8 mouse cellular contexts compared by ENCODE assay signal in genomic region chr10:81069836-81070235, GRCm38 (mm10). TPM values are rescaled to one million over a fixed set of nuclear protein-coding genes. Genes with fewer than 3 reads are reported as not detected.
DNase-seq lines count a peak whose midpoint lies in the region; ATAC-seq and TF ChIP-seq lines count a peak whose summit lies in the region.

Thop1 (plus strand) TSS chr10:81070035.

- H3K4me3 ChIP-seq in ES-Bruce4 (ENCODE audit: low read depth, low read length) = peak within 1 kb of the TSS; percentile 76
- peak within 1 kb of the TSS; percentile 70 for H3K4me3 ChIP-seq in forebrain, embryonic 13.5 days
- H3K4me3 ChIP-seq in liver, postnatal 0 days (ENCODE audit: low read depth, low read length) = peak within 1 kb of the TSS; percentile 57
- peak within 1 kb of the TSS; percentile 69 for H3K4me3 ChIP-seq in neural tube, embryonic 14.5 days (ENCODE audit: low read depth, low read length)

- no peak for TF ChIP-seq EP300 in ES-Bruce4 (IDR thresholded peaks at IDR 0.05; ENCODE audit: insufficient read depth, low read depth, low read length)
- no peak for TF ChIP-seq EP300 in liver, postnatal 0 days (IDR thresholded peaks at IDR 0.05; ENCODE audit: low read depth)

- DNase-seq in heart, postnatal 10 days = peak; percentile 98
- DNase-seq in large intestine, adult 2 months (ENCODE audit: low read depth, low spot score) = peak; percentile 93
- peak; percentile 98 for DNase-seq in liver, postnatal 0 days
- DNase-seq in testis, postnatal 10 days (ENCODE audit: low spot score) = peak; percentile 97

- 0 out of 2 replicates have a peak, but pooled peaks cover 2% of the 10 kb centered on the region for H3K36me3 ChIP-seq in ES-Bruce4 (ENCODE audit: control insufficient read depth, insufficient read depth, low read length, poor library complexity, severe bottlenecking)
- peaks cover 23% of the 10 kb centered on the region for H3K36me3 ChIP-seq in forebrain, embryonic 13.5 days (ENCODE audit: poor library complexity, severe bottlenecking)
- 0 out of 2 replicates have a peak, but pooled peaks cover 4% of the 10 kb centered on the region for H3K36me3 ChIP-seq in liver, postnatal 0 days (replicated peaks; ENCODE audit: insufficient read depth, low read length)
- peaks cover 11% of the 10 kb centered on the region; the same call in 1 of the 2 replicates for H3K36me3 ChIP-seq in neural tube, embryonic 14.5 days (ENCODE audit: control insufficient read depth, insufficient read depth, low read length)

- peak within 1 kb of the TSS; percentile 78 for H3K4me2 ChIP-seq in forebrain, embryonic 13.5 days
- H3K4me2 ChIP-seq in liver, postnatal 0 days (ENCODE audit: low read depth, low read length) = peak within 1 kb of the TSS; percentile 98
- H3K4me2 ChIP-seq in neural tube, embryonic 14.5 days (ENCODE audit: low read depth, low read length) = peak within 1 kb of the TSS; percentile 79

- intact Hi-C loops in heart, postnatal 10 days (cut with DNase I) = no loop called here

- ATAC-seq in cerebellum, adult (ENCODE audit: insufficient number of reproducible peaks, low FRiP score, low TSS enrichment) = peak; percentile 93
- ATAC-seq in forebrain, embryonic 13.5 days = peak; percentile 97
- ATAC-seq in liver, postnatal 0 days = peak; percentile 94
- ATAC-seq in neural tube, embryonic 14.5 days (ENCODE audit: low read depth) = peak; percentile 96

- no peaks in the 10 kb centered on the region for H3K4me1 ChIP-seq in ES-Bruce4 (ENCODE audit: control insufficient read depth, insufficient read depth, low read length)
- H3K4me1 ChIP-seq in forebrain, embryonic 13.5 days = peaks cover 29% of the 10 kb centered on the region
- peaks cover 9% of the 10 kb centered on the region for H3K4me1 ChIP-seq in liver, postnatal 0 days (ENCODE audit: insufficient read depth)
- peaks cover 13% of the 10 kb centered on the region for H3K4me1 ChIP-seq in neural tube, embryonic 14.5 days (ENCODE audit: control insufficient read depth, insufficient read depth, low read length)

- no peaks in the 10 kb centered on the region for H3K27me3 ChIP-seq in ES-Bruce4 (ENCODE audit: control insufficient read depth, insufficient read depth, low read length, poor library complexity, severe bottlenecking)
- H3K27me3 ChIP-seq in forebrain, embryonic 13.5 days = no peaks in the 10 kb centered on the region
- H3K27me3 ChIP-seq in liver, postnatal 0 days (ENCODE audit: insufficient read depth, low read length) = no peaks in the 10 kb centered on the region
- H3K27me3 ChIP-seq in neural tube, embryonic 14.5 days (ENCODE audit: control insufficient read depth, insufficient read depth, low read length) = no peaks in the 10 kb centered on the region

- no peak within 1 kb of the TSS for H3K27ac ChIP-seq in ES-Bruce4 (ENCODE audit: insufficient read depth, low read length)
- H3K27ac ChIP-seq in forebrain, embryonic 13.5 days = peak within 1 kb of the TSS; percentile 55
- no peak within 1 kb of the TSS for H3K27ac ChIP-seq in liver, postnatal 0 days (ENCODE audit: low read depth)
- peak within 1 kb of the TSS; percentile 76 for H3K27ac ChIP-seq in neural tube, embryonic 14.5 days (ENCODE audit: low read depth, low read length)

- peak within 1 kb of the TSS; percentile 68 for H3K9ac ChIP-seq in ES-Bruce4 (ENCODE audit: low read depth, poor library complexity, severe bottlenecking)
- H3K9ac ChIP-seq in forebrain, embryonic 13.5 days = peak within 1 kb of the TSS; percentile 91
- H3K9ac ChIP-seq in liver, postnatal 0 days (replicated peaks) = peak within 1 kb of the TSS; percentile 58
- peak within 1 kb of the TSS; percentile 71 for H3K9ac ChIP-seq in neural tube, embryonic 14.5 days (replicated peaks; ENCODE audit: low read depth, low read length)

- TF ChIP-seq POLR2A in ES-Bruce4 (IDR thresholded peaks at IDR 0.05; ENCODE audit: insufficient read depth, low read length) = peak; percentile 81

- H3K9me3 ChIP-seq in ES-Bruce4 (replicated peaks; ENCODE audit: control insufficient read depth, insufficient read depth, low read length, poor library complexity, severe bottlenecking) = no peaks in the 10 kb centered on the region
- H3K9me3 ChIP-seq in forebrain, embryonic 13.5 days (replicated peaks) = no peaks in the 10 kb centered on the region
- no peaks in the 10 kb centered on the region for H3K9me3 ChIP-seq in liver, postnatal 0 days (ENCODE audit: low read length)
- H3K9me3 ChIP-seq in neural tube, embryonic 14.5 days (ENCODE audit: control insufficient read depth, low read length) = no peaks in the 10 kb centered on the region

- TF ChIP-seq CTCF in ES-Bruce4 (IDR thresholded peaks at IDR 0.05; ENCODE audit: low read depth, low read length) = no peak
- no peak for TF ChIP-seq CTCF in liver, postnatal 0 days (IDR thresholded peaks at IDR 0.05; ENCODE audit: low read depth)

- WGBS in forebrain, embryonic 13.5 days = under 1% methylated on average over 35 of the region's 35 CpGs
- under 1% methylated on average over 35 of the region's 35 CpGs for WGBS in large intestine, adult 2 months
- under 1% methylated on average over 35 of the region's 35 CpGs for WGBS in liver, postnatal 0 days (ENCODE audit: insufficient replicate concordance)
- WGBS in neural tube, embryonic 14.5 days = under 1% methylated on average over 35 of the region's 35 CpGs

RNA-seq across cellular contexts. Expression of gene Thop1, which starts in this region (rescaled TPM):
- 77.4 and 81.3 TPM in 2 replicates for polyA plus RNA-seq in ES-Bruce4 (2011; ENCODE audit: insufficient read depth, insufficient read length, low read depth, missing spikeins)
- 55.8 and 60.5 TPM in 2 replicates for polyA plus RNA-seq in forebrain, embryonic 13.5 days (2015; fragmentation: Nextera tagmentation; extraction: Ambion mirVana)
- total RNA-seq in heart, postnatal 10 days (2021) = 10 to 100 TPM; 11.5 to 14.9 TPM
- polyA plus RNA-seq in large intestine, adult 2 months (2012; rRNA removed) = 31.5 and 36.1 TPM in 2 replicates
- 7.4 and 8.1 TPM in 2 replicates for polyA plus RNA-seq in liver, postnatal 0 days (2015; fragmentation: Nextera tagmentation; extraction: Ambion mirVana)
- polyA plus RNA-seq in neural tube, embryonic 14.5 days (2014; fragmentation: Nextera tagmentation; extraction: Ambion mirVana) = 33.3 and 36.8 TPM in 2 replicates

Comparison
In these comparisons a context has a peak if more than half of its experiments do, and no peak if none do; other contexts are left out.
1. H3K27ac ChIP-seq: peak in forebrain, embryonic 13.5 days (single experiment) and neural tube, embryonic 14.5 days (single experiment); none in ES-Bruce4 (single experiment) and liver, postnatal 0 days (single experiment).
2. Peak in every context shown above with its lines, with median percentiles within 50 percentile points of each other: H3K4me3 ChIP-seq, H3K9ac ChIP-seq, ATAC-seq, H3K4me2 ChIP-seq and DNase-seq.